10 mouse cellular contexts compared by ENCODE assay signal in the genomic region with DNA sequence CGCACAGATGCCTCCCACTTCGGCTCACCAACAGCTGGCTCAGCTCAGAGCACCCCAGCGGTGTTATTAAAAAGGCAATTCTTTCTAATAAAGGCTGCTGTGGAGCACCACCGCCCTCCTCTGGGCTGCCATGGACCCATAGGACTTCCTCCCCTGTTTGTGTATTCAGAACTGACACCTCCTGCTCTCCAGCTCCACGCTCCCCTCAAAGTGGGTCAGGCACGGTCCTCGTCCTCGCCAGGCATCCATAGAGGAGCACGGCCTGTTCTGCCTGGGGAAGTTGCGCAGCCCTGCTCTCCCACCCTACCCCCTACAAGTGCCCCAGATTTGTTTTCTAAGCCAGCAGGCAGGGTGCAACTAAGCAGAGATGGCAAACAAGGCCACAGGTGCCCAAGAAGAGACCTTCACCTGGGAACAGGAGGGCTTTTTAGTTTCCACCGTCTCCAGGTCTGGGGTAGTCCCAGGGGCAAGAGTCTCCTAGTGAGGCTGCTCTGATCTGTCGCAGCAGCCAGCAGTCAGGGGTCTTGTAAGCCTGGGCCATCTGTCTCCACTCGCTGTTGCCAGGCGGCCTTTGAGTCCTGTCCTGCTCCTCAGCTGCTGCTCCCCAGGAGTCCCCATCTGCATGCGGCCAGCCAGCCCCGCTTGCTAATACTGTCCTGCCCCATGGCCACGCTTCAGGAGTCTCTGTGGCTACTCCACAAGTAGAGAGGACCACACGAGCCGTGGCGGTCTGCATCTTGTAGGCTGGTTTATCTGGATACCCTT. TPM values are rescaled to one million over a fixed set of nuclear protein-coding genes. Genes with fewer than 3 reads are reported as not detected.
DNase-seq lines count a peak whose midpoint lies in the region; ATAC-seq and TF ChIP-seq lines count a peak whose summit lies in the region.
"Had no signal": no experiment of that assay in that cellular context is flagged by ENCODE, and none has a peak within 500 bp of the region (broad histone marks: within the 10 kb centered on the region; RNA-seq: fewer than 3 reads in every experiment).

No protein-coding gene starts in this region.

- peak in 1 of 2 experiments; percentile 63 for DNase-seq in cerebellum, adult 2 months
- DNase-seq in cerebellum, adult 8-10 months, result no peak
- no peak for DNase-seq in lung, adult 2 months
- DNase-seq in lung, adult 18-20 months, result no peak
- DNase-seq in left cerebral cortex, adult 9 months (ENCODE audit: low spot score in 2 of 2), result peak; percentile 32 to 40
- peak; percentile 87 for DNase-seq in retina, postnatal 1 day
- DNase-seq: thymus, adult 18-20 months had no signal

- TF ChIP-seq CTCF in cerebellum, adult 2 months (IDR thresholded peaks at IDR 0.05; ENCODE audit: borderline replicate concordance, insufficient read depth, low read depth, low read length), result peak; percentile 36; the same call in 1 of the 2 replicates
- 0 out of 2 replicates have a peak, but pooled peaks have one; percentile 20 for TF ChIP-seq CTCF in lung, adult 2 months (IDR thresholded peaks at IDR 0.05; ENCODE audit: insufficient read depth, low read length)

- no peak for ATAC-seq in megakaryocyte progenitor cell, adult 5-6 weeks (replicated peaks; ENCODE audit: poor library complexity)
- ATAC-seq in erythroblast, adult 5-6 weeks (replicated peaks; ENCODE audit: low FRiP score, poor library complexity, severe bottlenecking), result no peak

- H3K27ac ChIP-seq in cerebellum, adult 2 months (ENCODE audit: insufficient read depth, low read length), result peak overlapping the region; percentile 14; the same call in 1 of the 2 replicates

- no peak for TF ChIP-seq POLR2A in cerebellum, adult 2 months (IDR thresholded peaks at IDR 0.05; ENCODE audit: borderline replicate concordance, insufficient read depth, low read length)
- no peak for TF ChIP-seq POLR2A in lung, adult 2 months (IDR thresholded peaks at IDR 0.05; ENCODE audit: borderline replicate concordance, extremely low read depth, low read depth, low read length)

- no peaks in the 10 kb centered on the region for H3K27me3 ChIP-seq in cerebellum, adult 2 months (ENCODE audit: control insufficient read depth, insufficient read depth, low read length)

- no peak overlapping the region for H3K4me3 ChIP-seq in cerebellum, adult 2 months (replicated peaks; ENCODE audit: insufficient read depth, low read depth, low read length)
- H3K4me3 ChIP-seq in lung, adult 2 months (replicated peaks; ENCODE audit: extremely low read depth, low read depth, low read length), result no peak overlapping the region
- H3K4me3 ChIP-seq: erythroblast, embryonic 14.5 days had no signal

- 42% methylated on average over 20 of the region's 20 CpGs for WGBS in cerebellum, adult 2 months
- WGBS in lung, adult 2 months, result 76% methylated on average over 20 of the region's 20 CpGs

- H3K4me1 ChIP-seq in cerebellum, adult 2 months (ENCODE audit: control insufficient read depth, insufficient read depth, low read length), result peaks cover 57% of the 10 kb centered on the region
- peaks cover 4% of the 10 kb centered on the region; the same call in 1 of the 2 replicates for H3K4me1 ChIP-seq in lung, adult 2 months (ENCODE audit: control insufficient read depth, insufficient read depth, low read length)

RNA-seq across cellular contexts. Expression of a gene that starts 33.3 kb away (rescaled TPM):
- 249 and 283 TPM in 2 replicates for polyA plus RNA-seq in cerebellum, adult 2 months (2012; rRNA removed)
- 4.8 and 6.5 TPM in 2 replicates for polyA plus RNA-seq in lung, adult 2 months (2012; rRNA removed)
- not detected in 2 replicates for total RNA-seq in megakaryocyte progenitor cell, adult 5-6 weeks (2015)
- total RNA-seq in megakaryocyte progenitor cell, adult 5-6 weeks (2017), result not detected in 2 replicates
- total RNA-seq in erythroblast, adult 5-6 weeks (2015; ENCODE audit: low replicate concordance), result not detected in 2 replicates
- not detected in 2 replicates for total RNA-seq in erythroblast, adult 5-6 weeks (2017; ENCODE audit: low replicate concordance)

RNA-seq across cellular contexts. Expression of a gene that starts 43.1 kb away (rescaled TPM):
- polyA plus RNA-seq in cerebellum, adult 2 months (2012; rRNA removed), result 53.5 and 56.8 TPM in 2 replicates
- 11.1 and 13.0 TPM in 2 replicates for polyA plus RNA-seq in lung, adult 2 months (2012; rRNA removed)
- total RNA-seq in megakaryocyte progenitor cell, adult 5-6 weeks (2015), result 9.1 and 9.8 TPM in 2 replicates
- 14.2 and 19.1 TPM in 2 replicates for total RNA-seq in megakaryocyte progenitor cell, adult 5-6 weeks (2017)
- total RNA-seq in erythroblast, adult 5-6 weeks (2015; ENCODE audit: low replicate concordance), result 4.2 TPM in 1 of 2 replicates, not detected in the other
- 2.9 TPM in 1 of 2 replicates, not detected in the other for total RNA-seq in erythroblast, adult 5-6 weeks (2017; ENCODE audit: low replicate concordance)

RNA-seq across cellular contexts. Expression of a gene that starts 46.0 kb away (rescaled TPM):
- polyA plus RNA-seq in cerebellum, adult 2 months (2012; rRNA removed), result 30.8 and 37.5 TPM in 2 replicates
- 18.8 and 26.4 TPM in 2 replicates for polyA plus RNA-seq in lung, adult 2 months (2012; rRNA removed)
- total RNA-seq in megakaryocyte progenitor cell, adult 5-6 weeks (2015), result 17.4 and 17.8 TPM in 2 replicates
- 20.2 and 25.5 TPM in 2 replicates for total RNA-seq in megakaryocyte progenitor cell, adult 5-6 weeks (2017)
- 3.1 and 8.8 TPM in 2 replicates for total RNA-seq in erythroblast, adult 5-6 weeks (2015; ENCODE audit: low replicate concordance)
- 8.8 and 10.5 TPM in 2 replicates for total RNA-seq in erythroblast, adult 5-6 weeks (2017; ENCODE audit: low replicate concordance)

RNA-seq across cellular contexts. Expression of a gene that starts 46.4 kb away (rescaled TPM):
- 12.5 and 13.3 TPM in 2 replicates for polyA plus RNA-seq in cerebellum, adult 2 months (2012; rRNA removed)
- polyA plus RNA-seq in lung, adult 2 months (2012; rRNA removed), result 19.1 and 21.6 TPM in 2 replicates
- total RNA-seq in megakaryocyte progenitor cell, adult 5-6 weeks (2015), result 7.8 and 8.3 TPM in 2 replicates
- total RNA-seq in megakaryocyte progenitor cell, adult 5-6 weeks (2017), result 2.4 and 8.2 TPM in 2 replicates
- total RNA-seq in erythroblast, adult 5-6 weeks (2015; ENCODE audit: low replicate concordance), result 4.6 and 5.2 TPM in 2 replicates
- 0.85 and 1.5 TPM in 2 replicates for total RNA-seq in erythroblast, adult 5-6 weeks (2017; ENCODE audit: low replicate concordance)

Comparison
In these comparisons a context has a peak if more than half of its experiments do, and no peak if none do; other contexts are left out.
1. DNase-seq: peak in left cerebral cortex, adult 9 months (2 of 2) and retina, postnatal 1 day (single experiment); none in cerebellum, adult 8-10 months (single experiment), lung, adult 2 months (single experiment) and lung, adult 18-20 months (0 of 2).